Comparison of ENCODE assay signal across 19 mouse cellular contexts in genomic region chr5:39347019-39347418, GRCm38 (mm10).
"Had no signal": no experiment of that assay in that cellular context is flagged by ENCODE, and none has a peak within 500 bp of the region (broad histone marks: within the 10 kb centered on the region; RNA-seq: fewer than 3 reads in every experiment).

No protein-coding gene starts in this region.

- H3K4me1 ChIP-seq: limb, embryonic 12.5 days; limb, embryonic 15.5 days; neural tube, embryonic 13.5 days; stomach, embryonic 15.5 days had no signal

- H3K9ac ChIP-seq: limb, embryonic 12.5 days; limb, embryonic 15.5 days; liver, embryonic 14.5 days; liver, postnatal 0 days; lung, embryonic 14.5 days; neural tube, embryonic 13.5 days; stomach, embryonic 15.5 days had no signal

- H3K4me3 ChIP-seq: limb, embryonic 12.5 days; limb, embryonic 15.5 days; myocyte; neural tube, embryonic 13.5 days; stomach, embryonic 15.5 days had no signal

- H3K27me3 ChIP-seq: limb, embryonic 12.5 days; limb, embryonic 15.5 days; neural tube, embryonic 13.5 days; stomach, embryonic 15.5 days had no signal

- H3K27ac ChIP-seq: limb, embryonic 12.5 days; limb, embryonic 15.5 days; liver, embryonic 14.5 days; macrophage; neural tube, embryonic 13.5 days; stomach, embryonic 15.5 days had no signal

- H3K36me3 ChIP-seq: limb, embryonic 12.5 days; limb, embryonic 15.5 days; neural tube, embryonic 13.5 days; stomach, embryonic 15.5 days had no signal

- DNase-seq: kidney, postnatal 10 days; kidney, postnatal 36 days; left cerebral cortex, postnatal 4 days; liver, postnatal 0 days; lung, embryonic 14.5 days; midbrain, embryonic 14.5 days; retina, postnatal 1 day; right cerebral cortex, postnatal 25 days; spleen, adult 18-20 months; thymus, postnatal 25 days had no signal

- H3K4me2 ChIP-seq: limb, embryonic 12.5 days; limb, embryonic 15.5 days; liver, embryonic 11.5 days; lung, embryonic 14.5 days; neural tube, embryonic 13.5 days; stomach, embryonic 15.5 days had no signal

- ATAC-seq: liver, postnatal 0 days; lung, postnatal 0 days had no signal

- H3K9me3 ChIP-seq: limb, embryonic 12.5 days; limb, embryonic 15.5 days; neural tube, embryonic 13.5 days; stomach, embryonic 15.5 days had no signal
